Mouse (Mus musculus) limb, embryonic 10.5 days (tissue): ENCODE measurements at regions not wholly inside any gene's neighbourhood (a gene's known extent, or its start where the extent isn't known, plus 50 kb on each side); places are given as distances from the start of the nearest gene placed in this dataset.

Experiments used
- DNase-seq: peaks from one replicate; pipeline ENCODE4 v3.0.0-alpha.2; 2017; ENCODE audit warnings: low spot score
- H3K27ac ChIP-seq: fragments of 300-500 bp; sonication (generic); 2 replicates; pipeline ENCODE4 v1.5.1; 2016; ENCODE audit warnings: mild to moderate bottlenecking
- H3K27me3 ChIP-seq: fragments of 300-500 bp; sonication (generic); 2 replicates; pipeline ENCODE4 v1.6.1; 2016; ENCODE audit warnings: low read depth, mild to moderate bottlenecking; ENCODE audit not compliant: poor library complexity, severe bottlenecking
- H3K36me3 ChIP-seq: fragments of 300-500 bp; sonication (generic); 2 replicates; pipeline ENCODE4 v1.6.1; 2016; ENCODE audit warnings: mild to moderate bottlenecking, moderate library complexity
- H3K4me1 ChIP-seq: fragments of 300-500 bp; sonication (generic); 2 replicates; pipeline ENCODE4 v1.6.1; 2016
- H3K4me3 ChIP-seq: fragments of 300-500 bp; sonication (generic); 2 replicates; pipeline ENCODE4 v1.5.1; 2016; ENCODE audit warnings: mild to moderate bottlenecking, moderate library complexity
- H3K9me3 ChIP-seq: fragments of 300-500 bp; sonication (generic); replicated peaks from 2 replicates; pipeline ENCODE4 v1.6.1; 2016; ENCODE audit warnings: mild to moderate bottlenecking
- WGBS: fragments of 180-500 bp; shearing (Covaris S2); methylation state at CpG from one replicate; pipeline ENCODE4 v1.1.7; 2016; 5-methylcytosine and 5-hydroxymethylcytosine counted together

- H3K4me1 ChIP-seq, result peaks cover 5% of the 10 kb centered on the region
- no peaks in the 10 kb centered on the region for H3K36me3 ChIP-seq
- H3K27me3 ChIP-seq, result no peaks in the 10 kb centered on the region
- H3K9me3 ChIP-seq, result no peaks in the 10 kb centered on the region
- WGBS, result 86% methylated on average over 14 of the region's 14 CpGs
- no peak overlapping the region for H3K4me3 ChIP-seq
- H3K27ac ChIP-seq, result no peak overlapping the region
- DNase-seq, result no peak
Observed at GRCm38 (mm10) chr14:76313424-76314190, 101.2 kb upstream of the Tsc22d1 start.

GRCm38 (mm10) chr14:76318438-76318837 lies 96.3 kb upstream of the Tsc22d1 start:
- no peaks in the 10 kb centered on the region for H3K36me3 ChIP-seq
- no peak for DNase-seq
- no peaks in the 10 kb centered on the region for H3K9me3 ChIP-seq
- H3K4me1 ChIP-seq, result no peaks in the 10 kb centered on the region
- H3K27me3 ChIP-seq, result no peaks in the 10 kb centered on the region
- H3K4me3 ChIP-seq, result no peak overlapping the region
- no peak overlapping the region for H3K27ac ChIP-seq
- 86% methylated on average over 5 of the region's 5 CpGs for WGBS

GRCm38 (mm10) chr14:76324246-76324645 lies 90.5 kb upstream of the Tsc22d1 start:
- no peaks in the 10 kb centered on the region for H3K4me1 ChIP-seq
- 88% methylated on average over 1 of the region's 1 CpGs for WGBS
- H3K27me3 ChIP-seq, result no peaks in the 10 kb centered on the region
- no peaks in the 10 kb centered on the region for H3K9me3 ChIP-seq
- H3K4me3 ChIP-seq, result no peak overlapping the region
- DNase-seq, result no peak
- no peak overlapping the region for H3K27ac ChIP-seq
- no peaks in the 10 kb centered on the region for H3K36me3 ChIP-seq

GRCm38 (mm10) chr14:76329983-76330382 lies 84.8 kb upstream of the Tsc22d1 start:
- Histone ChIP-seq H3K4me1 (no peaks in the 10 kb centered on the region), H3K36me3 (no peaks in the 10 kb centered on the region), H3K9me3 (no peaks in the 10 kb centered on the region), H3K27ac (no peak overlapping the region), H3K4me3 (no peak overlapping the region), H3K27me3 (no peaks in the 10 kb centered on the region)
- DNase-seq, result no peak
- WGBS, result 82% methylated on average over 5 of the region's 5 CpGs

- DNase-seq, result no peak
- 64% methylated on average over 11 of the region's 11 CpGs for WGBS
- no peaks in the 10 kb centered on the region for H3K36me3 ChIP-seq
Observed at GRCm38 (mm10) chr14:76331497-76332335, 83.0 kb upstream of the Tsc22d1 start.

GRCm38 (mm10) chr14:76332336-76332703 lies 82.4 kb upstream of the Tsc22d1 start:
- Histone ChIP-seq H3K27me3 (no peaks in the 10 kb centered on the region), H3K4me3 (no peak overlapping the region), H3K36me3 (no peaks in the 10 kb centered on the region), H3K9me3 (no peaks in the 10 kb centered on the region), H3K4me1 (no peaks in the 10 kb centered on the region), H3K27ac (no peak overlapping the region)
- no peak for DNase-seq
- 67% methylated on average over 10 of the region's 10 CpGs for WGBS

More at GRCm38 (mm10) chr14:76331497-76332335, 83.0 kb upstream of the Tsc22d1 start:
- Histone ChIP-seq H3K4me3 (no peak overlapping the region), H3K4me1 (no peaks in the 10 kb centered on the region), H3K9me3 (no peaks in the 10 kb centered on the region), H3K27me3 (no peaks in the 10 kb centered on the region), H3K27ac (no peak overlapping the region)

- 92% methylated on average over 7 of the region's 7 CpGs for WGBS
Observed at GRCm38 (mm10) chr14:76340789-76341188, 74.0 kb upstream of the Tsc22d1 start.

GRCm38 (mm10) chr14:76341226-76341625 lies 73.5 kb upstream of the Tsc22d1 start:
- no peak for DNase-seq
- no peak overlapping the region for H3K27ac ChIP-seq
- no peaks in the 10 kb centered on the region for H3K27me3 ChIP-seq
- no peaks in the 10 kb centered on the region for H3K4me1 ChIP-seq
- H3K36me3 ChIP-seq, result no peaks in the 10 kb centered on the region
- no peaks in the 10 kb centered on the region for H3K9me3 ChIP-seq
- H3K4me3 ChIP-seq, result no peak overlapping the region
- WGBS, result 64% methylated on average over 10 of the region's 10 CpGs

More at GRCm38 (mm10) chr14:76340789-76341188, 74.0 kb upstream of the Tsc22d1 start:
- H3K4me3 ChIP-seq, result no peak overlapping the region
- no peak for DNase-seq
- H3K4me1 ChIP-seq, result no peaks in the 10 kb centered on the region
- H3K27ac ChIP-seq, result no peak overlapping the region
- H3K36me3 ChIP-seq, result no peaks in the 10 kb centered on the region
- H3K9me3 ChIP-seq, result no peaks in the 10 kb centered on the region
- H3K27me3 ChIP-seq, result no peaks in the 10 kb centered on the region

GRCm38 (mm10) chr14:76351856-76352255 lies 62.9 kb upstream of the Tsc22d1 start:
- H3K36me3 ChIP-seq, result no peaks in the 10 kb centered on the region
- no peaks in the 10 kb centered on the region for H3K4me1 ChIP-seq
- no peaks in the 10 kb centered on the region for H3K9me3 ChIP-seq
- no peak overlapping the region for H3K4me3 ChIP-seq
- no peak for DNase-seq
- H3K27me3 ChIP-seq, result no peaks in the 10 kb centered on the region
- H3K27ac ChIP-seq, result no peak overlapping the region
- WGBS, result 62% methylated on average over 9 of the region's 9 CpGs

- Histone ChIP-seq H3K36me3 (no peaks in the 10 kb centered on the region), H3K4me3 (no peak overlapping the region), H3K9me3 (no peaks in the 10 kb centered on the region), H3K4me1 (no peaks in the 10 kb centered on the region), H3K27ac (peak overlapping the region; percentile 31; the same call in 1 of the 2 replicates), H3K27me3 (no peaks in the 10 kb centered on the region)
- no peak for DNase-seq
- WGBS, result 42% methylated on average over 2 of the region's 2 CpGs
Observed at GRCm38 (mm10) chr14:76356161-76356560, 58.6 kb upstream of the Tsc22d1 start.

GRCm38 (mm10) chr14:76359837-76360410 lies 54.8 kb upstream of the Tsc22d1 start:
- Histone ChIP-seq H3K4me1 (0 out of 2 replicates have a peak, but pooled peaks cover 4% of the 10 kb centered on the region), H3K36me3 (no peaks in the 10 kb centered on the region), H3K27me3 (no peaks in the 10 kb centered on the region), H3K4me3 (no peak overlapping the region), H3K9me3 (no peaks in the 10 kb centered on the region), H3K27ac (no peak overlapping the region)
- WGBS, result 92% methylated on average over 11 of the region's 11 CpGs
- no peak for DNase-seq

- 83% methylated on average over 4 of the region's 4 CpGs for WGBS
- DNase-seq, result no peak
- no peaks in the 10 kb centered on the region for H3K9me3 ChIP-seq
- no peak overlapping the region for H3K27ac ChIP-seq
- H3K27me3 ChIP-seq, result no peaks in the 10 kb centered on the region
- H3K4me3 ChIP-seq, result no peak overlapping the region
- 0 out of 2 replicates have a peak, but pooled peaks cover 4% of the 10 kb centered on the region for H3K4me1 ChIP-seq
- no peaks in the 10 kb centered on the region for H3K36me3 ChIP-seq
Observed at GRCm38 (mm10) chr14:76364034-76364433, 50.7 kb upstream of the Tsc22d1 start.
